Mouse (Mus musculus): ENCODE measurements around the gene Fbxo42.

Fbxo42 gene

DNA sequence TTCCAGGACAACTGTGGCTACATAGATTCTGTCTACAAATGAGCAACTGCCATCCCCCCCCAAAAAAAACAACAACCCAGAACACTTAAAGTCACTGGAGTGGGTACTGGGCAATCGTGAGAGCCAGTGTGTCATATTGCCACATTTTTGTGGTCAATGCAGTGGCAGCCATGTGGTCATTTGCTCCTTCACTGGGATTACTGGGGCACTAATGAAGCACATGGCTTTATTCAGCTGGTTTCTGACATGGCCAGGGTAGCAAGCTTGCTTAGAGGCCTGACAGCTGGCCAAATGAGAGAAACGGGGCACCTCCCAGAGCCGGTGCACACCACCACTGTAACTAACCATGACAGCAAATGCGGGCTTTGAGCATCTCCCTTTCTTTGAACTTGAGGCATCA is 30.8 kb downstream of the Fbxo42 start:
- no peak for DNase-seq

DNA sequence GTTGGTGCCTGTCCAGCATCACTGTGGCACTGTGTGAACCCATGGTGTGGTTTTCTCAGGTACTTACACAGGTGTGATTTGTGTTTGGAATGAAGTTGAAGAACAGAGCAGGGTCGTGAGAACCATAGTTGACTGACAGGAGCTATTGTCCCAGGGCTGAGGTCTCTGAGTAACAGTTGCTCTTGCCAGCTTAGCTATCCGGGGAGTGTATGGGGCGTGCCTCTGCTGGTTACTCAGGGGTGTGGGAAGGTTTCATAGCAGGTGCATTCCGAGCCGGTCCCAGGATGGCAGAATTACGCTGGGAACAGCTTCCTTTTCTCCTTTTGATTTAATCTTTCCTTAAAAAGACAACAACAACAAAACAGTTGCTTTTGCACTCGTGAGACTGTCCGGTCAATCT is 33.1 kb downstream of the Fbxo42 start:
- no peak for DNase-seq

DNA sequence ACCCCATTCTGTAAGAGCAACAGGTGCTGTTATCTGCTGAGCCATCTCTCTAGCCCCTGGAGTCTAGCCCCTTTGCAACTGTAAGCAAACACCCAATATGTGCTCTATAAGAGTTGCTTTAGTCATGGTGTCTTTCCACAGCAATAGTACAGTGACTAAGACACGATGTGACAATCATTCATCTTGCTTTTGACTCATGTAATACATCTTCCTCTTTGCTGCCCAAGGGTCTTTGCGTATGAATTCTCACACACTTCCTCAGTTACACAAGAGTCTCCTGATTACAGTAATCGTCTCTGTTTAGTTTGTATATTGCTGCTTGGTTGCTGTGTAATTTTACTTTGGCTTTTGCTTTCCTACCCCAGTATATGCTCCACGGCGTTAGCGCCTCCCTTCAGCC is 34.3 kb downstream of the Fbxo42 start:
- no peak for DNase-seq

DNA sequence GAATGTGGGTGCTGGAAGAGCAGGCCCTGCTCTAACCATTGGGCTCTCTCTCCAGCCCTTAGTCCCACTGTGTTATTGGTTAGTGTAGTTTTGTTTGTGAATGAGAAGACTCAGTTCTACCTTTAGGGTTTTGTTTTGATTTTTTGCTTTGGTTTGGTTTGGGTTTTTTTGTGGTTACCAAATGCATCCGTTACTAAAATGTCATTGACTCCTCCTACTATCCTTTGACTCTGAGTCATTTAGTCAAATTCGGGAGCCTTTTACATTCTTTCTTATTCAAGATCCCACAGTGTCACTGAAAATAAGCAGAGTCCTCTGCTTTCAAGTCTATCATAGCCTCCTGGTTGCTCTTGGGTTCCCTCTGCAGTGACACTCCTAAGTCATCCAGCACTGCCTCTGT is 36.2 kb downstream of the Fbxo42 start:
- DNase-seq, result no peak

DNA sequence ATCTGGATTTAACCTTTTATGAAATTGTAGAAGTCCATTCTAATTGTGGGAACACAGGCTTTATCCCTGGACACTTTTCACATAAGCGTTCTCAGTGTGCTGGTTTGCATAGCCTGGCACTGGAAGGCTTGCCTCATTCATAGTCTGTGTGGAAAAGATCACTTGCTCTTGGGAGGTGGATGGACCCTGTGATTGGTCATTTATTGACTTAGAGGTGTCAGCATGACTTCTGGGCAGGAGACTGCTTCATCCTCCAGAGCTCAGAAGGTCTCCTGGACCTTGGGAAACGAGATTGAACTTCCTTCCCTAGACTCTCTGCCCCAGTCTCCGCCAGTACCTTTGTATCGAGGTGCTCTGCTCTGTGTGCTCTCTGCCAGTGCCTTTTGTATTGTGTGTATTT is 36.7 kb downstream of the Fbxo42 start:
- DNase-seq, result peak; percentile 51

DNA sequence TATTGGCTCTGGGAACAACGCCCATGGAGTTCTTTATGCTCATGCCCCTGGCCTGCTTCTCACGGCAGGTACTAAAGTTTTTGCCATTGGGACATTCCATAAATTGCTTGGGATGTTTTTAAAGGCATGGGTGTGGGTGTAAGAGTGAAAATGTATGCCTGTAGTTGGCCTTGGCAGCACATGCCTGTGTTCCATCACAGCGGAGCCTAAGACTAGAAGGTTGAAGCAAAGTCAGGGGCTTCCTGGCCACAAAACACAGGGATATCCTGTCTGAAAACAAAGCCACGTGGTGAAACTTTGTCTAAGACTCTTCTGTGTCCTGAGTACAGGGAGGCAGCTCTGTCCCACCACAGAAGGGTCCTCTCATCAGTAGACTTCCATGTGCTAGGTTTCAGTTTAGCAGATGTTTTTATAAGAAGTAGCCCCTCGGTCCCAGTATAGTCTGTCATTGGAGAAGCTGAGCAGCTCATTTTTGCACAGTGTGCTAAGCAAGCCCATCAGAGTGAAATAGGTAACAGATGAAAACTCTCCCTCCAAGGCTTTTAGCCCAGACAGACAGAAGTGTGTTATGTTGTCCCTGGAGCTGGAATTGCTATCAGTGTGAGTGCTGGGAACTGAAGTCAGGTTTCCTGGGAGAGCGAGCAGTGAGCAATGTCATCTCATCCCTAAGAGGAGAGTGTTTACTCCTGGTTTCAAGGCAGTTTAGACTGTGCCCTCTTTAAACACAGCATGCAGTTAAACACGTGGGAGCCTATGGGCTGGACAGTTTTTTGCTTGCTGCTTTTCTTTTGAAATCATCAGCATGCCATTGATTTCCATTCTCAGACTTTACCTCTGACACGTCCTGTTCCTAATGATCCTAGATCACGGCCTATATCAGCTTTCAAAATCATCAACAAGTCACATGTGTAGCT is 39.5 kb downstream of the Fbxo42 start:
- no peak for DNase-seq

DNA sequence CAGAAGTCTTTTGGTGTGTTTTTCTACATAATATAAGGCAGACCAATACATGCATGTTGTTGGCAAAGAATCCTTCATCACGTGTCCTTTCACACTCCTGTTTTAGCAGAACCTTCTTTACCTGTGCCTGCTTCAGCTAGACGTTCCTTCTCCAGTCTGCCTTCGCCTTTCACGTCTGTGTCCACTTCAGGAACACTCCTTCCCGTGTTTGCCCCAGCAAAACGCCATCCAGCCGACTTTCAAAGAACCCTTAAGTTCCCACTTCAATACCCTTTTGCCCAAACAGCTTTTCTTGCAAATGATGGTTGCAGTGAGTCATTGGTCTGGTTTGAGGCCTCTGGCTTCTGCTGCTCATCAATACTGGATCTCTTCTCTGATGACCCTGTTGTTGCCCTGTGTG is 43.6 kb downstream of the Fbxo42 start:
- no peak for DNase-seq

DNA sequence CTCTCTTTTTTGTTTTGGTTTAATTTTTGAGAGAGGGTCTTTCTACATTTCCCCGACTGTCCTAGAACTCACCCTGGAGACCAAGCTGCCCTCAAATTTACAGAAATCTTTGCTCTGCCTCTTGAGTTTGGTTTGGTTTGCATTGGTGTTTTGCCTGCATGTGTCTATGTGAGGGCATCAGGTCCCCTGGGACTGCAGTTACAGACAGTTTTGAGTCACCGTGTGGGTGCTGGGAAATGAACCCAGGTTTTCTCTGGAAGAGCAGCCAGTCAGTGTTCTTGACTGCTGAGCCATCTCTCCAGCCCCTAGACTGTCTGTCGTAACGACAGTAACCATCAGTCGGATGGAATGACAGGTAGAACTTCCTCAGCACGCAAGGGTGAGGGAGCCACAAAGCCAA is 46.8 kb downstream of the Fbxo42 start:
- no peak for DNase-seq

DNA sequence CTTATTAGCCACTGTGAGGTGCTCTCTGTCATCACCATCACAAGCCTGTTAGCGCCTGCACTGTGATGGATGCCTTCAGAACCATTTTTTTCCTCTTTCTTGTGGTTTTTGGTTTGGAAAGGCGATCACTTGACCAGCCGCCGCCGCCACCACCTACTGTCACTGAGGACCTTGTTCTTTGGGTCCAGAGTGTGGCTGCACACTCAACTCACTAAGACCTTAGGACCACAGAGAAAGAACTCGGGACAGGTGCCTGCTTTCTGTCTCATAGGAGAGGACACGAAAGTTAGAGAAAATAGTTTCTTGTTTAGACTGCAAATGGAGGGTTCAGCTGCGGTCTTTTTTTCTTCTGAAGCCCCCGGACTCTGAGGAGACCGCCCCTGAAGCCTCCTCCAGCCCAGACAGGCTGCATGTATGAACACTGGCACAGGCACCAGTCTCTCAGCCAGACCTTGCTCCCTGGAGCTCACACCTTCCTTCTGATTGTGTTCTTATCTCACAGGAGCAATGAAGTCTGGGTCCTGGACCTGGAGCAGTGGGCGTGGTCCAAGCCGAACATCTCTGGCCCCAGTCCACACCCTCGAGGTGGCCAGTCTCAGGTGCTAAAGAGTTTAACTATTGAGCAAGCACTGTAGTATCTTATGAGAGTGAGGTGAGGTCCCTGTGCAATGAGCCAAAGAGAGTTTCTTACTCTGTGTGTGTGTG is 49.4 kb downstream of the Fbxo42 start:
- no peak for DNase-seq

DNA sequence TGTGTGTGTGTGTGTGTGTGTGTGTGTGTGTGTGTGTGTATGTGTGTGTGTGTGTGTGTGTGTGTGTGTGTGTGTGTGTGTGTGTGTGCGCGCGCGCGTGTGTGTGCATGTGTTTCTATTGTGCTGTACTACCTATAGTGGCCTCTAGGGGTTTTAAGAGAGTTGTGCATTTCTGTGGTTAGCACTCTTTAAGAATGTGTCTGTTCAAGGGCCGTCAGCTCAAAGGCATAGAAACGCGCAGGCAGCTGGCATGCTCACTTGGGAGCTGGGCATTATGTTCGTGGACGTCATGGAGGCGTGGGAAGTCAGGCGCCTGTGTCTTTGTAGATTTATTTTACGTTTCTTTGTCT is 49.9 kb downstream of the Fbxo42 start:
- DNase-seq, result no peak

DNA sequence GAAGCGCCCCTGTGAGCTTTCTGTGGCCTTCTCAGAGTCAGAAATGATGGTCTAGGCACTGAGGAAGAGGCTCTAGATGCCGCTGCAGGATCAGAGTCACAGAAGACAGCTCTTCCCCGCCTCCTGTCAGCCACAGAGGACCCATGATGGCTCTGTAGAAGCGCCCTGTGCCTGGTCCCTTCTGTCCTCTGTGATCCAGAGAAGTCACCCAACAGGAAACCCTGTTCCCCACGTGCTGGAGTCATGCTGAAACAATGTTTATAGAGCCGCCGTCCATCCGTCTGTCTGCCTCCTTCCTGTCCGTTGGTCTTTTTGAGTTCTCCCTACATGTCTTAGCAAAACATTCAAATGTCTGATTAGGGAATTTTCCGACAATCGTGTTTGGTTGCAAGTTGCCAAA is 53.2 kb downstream of the Fbxo42 start:
- peak; percentile 42 for DNase-seq

DNA sequence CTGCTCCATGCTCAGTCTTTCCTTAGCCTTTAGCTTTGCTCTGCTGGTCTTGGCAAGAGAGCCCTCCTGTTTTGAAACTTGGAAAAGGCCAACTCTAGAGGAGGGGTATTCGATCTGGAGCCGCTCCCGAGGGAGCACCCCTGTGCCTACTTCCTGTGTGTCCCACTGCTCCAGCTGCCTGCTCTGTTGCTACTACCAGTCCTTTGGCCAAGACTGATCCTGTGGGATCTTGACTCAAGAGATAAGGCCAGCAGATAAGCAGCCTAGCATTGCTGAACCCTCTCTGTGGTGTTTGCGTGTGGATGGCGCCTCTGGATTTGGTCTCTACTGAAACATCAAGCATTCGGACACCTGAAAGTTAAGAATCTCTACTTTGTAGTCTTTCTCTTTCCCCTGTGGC is 54.5 kb downstream of the Fbxo42 start:
- no peak for DNase-seq

DNA sequence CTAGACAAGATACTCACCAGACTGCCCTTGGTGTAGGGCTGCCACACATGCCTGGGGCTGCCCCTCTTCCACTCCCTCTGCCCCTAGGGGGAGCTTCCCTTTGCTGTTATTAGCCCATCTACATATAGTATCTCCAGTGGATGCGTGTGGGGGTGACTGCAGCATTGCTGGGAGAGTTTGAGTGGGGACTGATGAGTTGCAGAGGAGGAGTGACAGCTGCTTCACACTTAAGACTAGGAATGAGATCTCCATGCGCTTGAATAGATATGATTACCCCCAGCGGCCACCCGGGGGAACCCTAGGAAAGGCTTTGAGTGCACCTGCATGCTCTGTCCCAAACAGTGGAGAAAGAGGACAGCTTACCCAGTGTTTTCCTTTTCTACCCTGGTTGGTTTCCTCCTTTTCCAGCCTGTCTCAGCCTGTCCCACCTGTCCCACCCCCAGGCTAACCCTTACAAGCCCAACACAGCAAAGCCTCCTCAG is 56.9 kb downstream of the Fbxo42 start:
- DNase-seq, result no peak

DNA sequence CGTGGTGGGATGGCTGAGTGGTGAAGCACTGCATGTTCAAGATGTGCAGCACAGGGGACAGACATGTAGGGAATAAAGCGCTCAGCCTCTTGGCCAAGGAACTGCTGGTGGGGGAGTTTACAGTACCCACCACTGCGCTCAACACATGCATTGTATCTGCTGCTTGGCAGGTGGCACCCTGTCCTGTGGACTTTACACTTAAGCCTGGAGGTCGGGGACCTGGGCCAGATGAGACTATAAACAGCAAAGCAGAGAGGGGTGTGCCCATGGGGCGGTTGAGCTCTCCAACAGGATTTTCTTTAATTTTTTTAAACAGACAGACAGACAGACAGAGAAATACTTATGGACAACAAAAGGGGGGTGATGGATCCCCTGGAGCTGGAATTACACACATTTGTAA is 59.4 kb downstream of the Fbxo42 start:
- DNase-seq, result peak; percentile 63

DNA sequence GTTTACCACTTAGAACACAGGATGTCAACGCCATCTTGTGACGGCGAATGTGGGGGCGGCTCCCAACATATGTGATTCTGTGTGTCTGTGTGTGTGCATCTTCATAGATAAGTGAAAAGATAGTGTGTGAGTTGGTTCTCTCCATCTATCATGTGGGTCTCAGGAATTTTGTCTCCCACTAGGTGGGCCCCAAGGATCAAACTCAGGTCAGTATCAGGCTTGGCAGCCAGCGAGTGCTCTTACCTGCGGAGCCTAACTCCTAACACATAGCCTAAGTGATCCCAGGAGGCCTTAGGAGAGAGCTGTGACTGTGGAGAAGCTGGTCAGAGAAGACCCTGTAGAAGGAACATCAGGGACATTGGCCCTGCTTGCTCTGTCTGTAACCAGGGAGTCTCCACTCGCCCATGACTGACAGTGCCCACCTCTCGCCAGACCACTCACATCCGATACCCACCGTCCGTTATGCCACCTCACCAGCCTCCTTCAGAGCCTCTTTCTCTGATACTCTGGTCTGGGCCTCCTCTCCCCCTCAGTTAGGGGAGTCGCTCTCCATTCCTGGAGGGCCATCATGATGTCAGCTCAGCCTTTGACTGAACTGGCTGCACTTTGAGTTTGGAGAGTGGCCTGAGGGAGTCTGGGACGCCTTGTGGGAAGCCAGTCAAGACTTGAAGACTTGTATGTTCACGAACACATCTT is 63.0 kb downstream of the Fbxo42 start:
- DNase-seq, result no peak

DNA sequence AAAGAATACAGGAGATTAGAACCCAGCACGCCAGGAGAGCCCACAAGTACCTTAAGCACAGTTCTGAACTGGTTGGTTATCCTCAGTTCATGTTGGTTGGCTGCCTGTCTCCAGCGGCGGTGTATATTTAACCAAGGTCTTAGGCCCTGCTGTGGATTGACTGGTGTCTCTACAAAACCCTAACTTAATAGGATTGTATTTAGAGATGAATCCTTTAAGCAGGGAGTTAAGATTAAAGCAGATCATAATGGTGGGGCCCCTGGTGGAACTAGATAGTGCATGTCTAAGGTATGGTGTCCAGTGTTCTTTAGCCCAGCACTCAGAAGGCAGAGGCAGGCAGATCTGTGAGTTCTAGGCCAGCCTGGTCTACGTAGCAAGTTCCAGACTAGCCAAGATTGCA is 63.9 kb downstream of the Fbxo42 start:
- DNase-seq, result no peak

DNA sequence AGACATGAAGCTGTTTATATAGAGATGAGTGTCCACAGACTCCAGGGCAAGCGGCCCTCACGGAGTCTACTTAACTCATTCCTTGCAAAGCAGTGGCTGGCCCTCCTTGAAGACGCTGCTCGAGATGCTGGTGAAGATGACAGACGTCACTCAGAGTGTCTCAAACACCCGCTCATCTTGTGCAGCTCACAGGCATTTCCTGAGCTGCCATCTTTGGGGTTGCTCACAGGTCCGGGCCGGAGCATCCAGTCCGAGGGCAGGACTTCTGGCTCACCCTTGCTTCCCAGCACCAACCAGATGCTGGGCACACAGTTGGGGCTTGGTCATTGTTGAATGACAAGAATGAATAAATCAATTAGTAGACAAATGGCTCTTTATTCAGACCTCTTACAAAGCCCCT is 65.2 kb downstream of the Fbxo42 start:
- DNase-seq, result no peak

DNA sequence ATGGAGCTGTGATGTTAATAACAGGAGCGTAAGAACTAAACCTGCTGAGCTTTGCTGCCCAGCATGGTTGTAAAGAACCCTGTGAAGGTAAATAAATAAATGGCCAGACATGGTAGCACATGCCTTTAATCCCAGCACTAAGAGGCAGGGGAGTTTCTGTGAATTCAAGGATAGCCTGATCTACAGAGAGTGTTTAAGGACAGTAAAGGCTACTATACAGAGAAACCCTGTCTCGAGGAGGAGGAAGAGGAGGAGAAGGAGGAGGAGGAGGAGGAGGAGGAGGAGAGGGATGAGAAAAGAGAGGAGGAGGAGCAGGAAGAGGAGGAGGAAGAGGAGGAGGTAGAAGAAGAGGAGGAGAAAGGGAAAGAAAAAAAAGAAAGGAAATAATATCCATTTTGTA is 65.6 kb downstream of the Fbxo42 start:
- no peak for DNase-seq

DNA sequence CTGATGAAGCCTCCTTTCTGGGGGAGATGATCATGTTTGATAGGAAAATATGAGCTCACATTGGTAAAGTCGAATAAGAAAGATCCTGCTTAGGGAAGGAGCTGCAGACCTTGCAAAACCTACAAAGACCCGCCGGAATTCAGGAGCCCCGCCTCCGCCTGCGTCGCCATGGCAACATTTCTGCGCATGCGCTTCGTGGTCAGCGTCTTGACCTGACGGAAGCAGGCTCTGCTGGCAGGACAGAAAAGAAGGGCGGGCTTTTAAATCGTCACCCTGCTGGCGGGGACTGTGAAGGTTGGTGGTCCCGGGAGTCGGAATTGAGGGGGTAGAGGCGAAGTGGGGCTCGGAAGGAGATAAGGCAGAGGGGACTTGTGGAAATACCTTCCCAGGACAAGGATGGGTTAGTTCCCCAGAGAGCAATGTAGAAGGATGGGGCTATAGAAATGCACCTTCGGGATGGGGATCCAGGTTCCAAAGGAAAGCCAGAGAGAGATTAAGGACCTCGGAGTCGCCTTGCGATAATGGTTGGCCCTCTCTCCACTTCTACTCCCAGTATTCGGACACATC is 66.1 kb downstream of the Fbxo42 start, which contains the start of gene Rsg1:
TSS of gene Rsg1 (plus strand) at position 187 of the 567 bp plus-strand sequence.
- DNase-seq, result peak; percentile 96

DNA sequence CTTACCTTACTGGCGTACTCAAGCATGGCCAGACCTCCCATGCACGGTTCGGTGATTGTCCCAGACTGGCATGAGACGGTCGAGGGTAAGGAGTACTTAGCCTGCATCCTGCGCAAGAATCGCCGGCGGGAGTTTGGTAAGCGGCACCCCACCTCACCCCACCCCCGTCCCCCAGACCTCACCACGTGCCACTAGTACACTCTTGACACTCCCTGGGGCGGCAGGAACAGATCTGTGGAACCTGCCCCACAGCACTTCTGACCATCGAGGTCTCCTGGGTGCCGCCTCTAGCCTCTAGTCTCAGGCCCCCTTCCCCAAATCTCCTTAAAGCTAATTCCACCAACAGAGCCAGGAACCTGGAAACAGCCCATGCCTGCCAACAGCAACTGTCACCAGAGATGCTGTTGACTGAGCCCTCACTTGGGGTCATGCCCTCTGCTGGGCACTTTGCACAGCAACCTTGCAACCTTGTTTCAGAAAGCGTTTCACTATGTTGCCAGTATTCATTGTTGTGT is 66.7 kb downstream of the Fbxo42 start:
- DNase-seq, result peak; percentile 38

DNA sequence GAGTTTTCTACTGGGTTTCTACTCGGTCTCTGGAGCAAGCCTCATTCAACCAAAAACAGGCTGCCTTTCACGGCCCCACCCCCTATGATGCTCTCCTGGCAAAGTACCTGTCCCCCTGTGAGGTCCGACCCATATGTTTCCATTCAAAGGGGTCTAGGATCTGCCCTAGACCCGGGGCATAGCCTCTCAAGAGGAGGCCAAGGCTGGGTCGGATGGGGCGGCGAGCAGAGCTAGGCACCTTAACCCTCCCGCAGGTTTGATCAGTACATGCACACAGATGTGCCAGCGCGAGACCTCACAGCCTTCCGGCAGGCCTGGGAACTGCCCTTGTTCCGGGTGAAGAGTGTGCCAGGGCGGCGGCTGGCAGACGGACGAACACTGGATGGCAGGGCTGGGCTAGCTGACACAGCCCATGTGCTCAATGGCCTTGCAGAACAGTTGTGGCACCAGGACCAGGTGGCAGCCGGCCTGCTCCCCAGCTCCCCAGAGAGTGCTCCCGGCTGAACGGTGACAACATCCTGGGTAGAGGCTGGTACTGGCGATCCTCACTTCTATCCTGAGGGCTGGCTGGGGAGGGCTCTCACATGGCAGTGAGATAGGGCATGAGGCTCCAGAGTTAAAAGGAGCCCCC is 72.0 kb downstream of the Fbxo42 start:
- DNase-seq, result no peak

DNA sequence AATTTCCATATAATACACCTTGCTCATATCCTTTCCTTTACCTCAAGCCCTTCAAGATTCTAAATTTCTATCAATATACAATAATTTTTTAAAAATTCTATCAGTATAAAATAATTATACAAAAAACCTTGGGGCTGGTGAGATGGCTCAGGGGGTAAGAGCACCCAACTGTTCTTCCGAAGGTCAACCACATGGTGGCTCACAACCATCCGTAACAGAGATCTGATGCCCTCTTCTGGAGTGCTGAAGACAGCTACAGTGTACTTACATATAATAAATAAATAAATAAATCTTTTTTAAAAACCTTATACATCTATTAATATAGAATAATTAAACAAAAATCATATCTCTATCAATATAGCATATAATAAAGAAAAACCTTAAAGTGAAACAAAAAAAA is 74.1 kb downstream of the Fbxo42 start:
- DNase-seq, result no peak

DNA sequence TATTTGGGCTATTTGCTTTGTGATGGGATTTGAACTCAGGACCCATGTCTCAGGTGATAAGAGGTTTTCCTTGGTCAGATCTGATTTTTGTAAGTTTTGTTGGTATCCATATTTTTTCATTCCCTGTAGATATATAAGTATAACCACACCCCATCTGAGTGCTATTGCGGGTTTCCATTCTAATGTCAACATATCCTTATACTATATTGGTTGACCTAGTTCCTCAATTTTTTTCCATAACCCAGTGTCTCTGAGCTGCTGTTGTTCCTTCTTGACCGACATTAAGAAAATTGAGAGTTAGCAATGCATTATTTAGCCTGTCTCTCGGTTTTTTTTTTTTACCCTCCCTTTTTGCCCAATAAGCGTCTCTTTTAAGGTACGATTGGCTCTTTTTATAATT is 75.0 kb downstream of the Fbxo42 start:
- DNase-seq, result no peak

Measured in kidney, adult 9 months (tissue).